Mouse (Mus musculus) MN1 (cell line): ENCODE measurements around the gene Duxbl3.
"Not testable (repeated sequence)": the region's sequence is repeated elsewhere in the genome, so short reads cannot be mapped to it uniquely, and the experiment has no call there.

Experiments used
- DNase-seq: peaks from one replicate; pipeline ENCODE4 v3.0.0-alpha.2; 2016; ENCODE audit warnings: low spot score

The Duxbl3 gene

GRCm38 (mm10) chr14:26257756-26258617 lies at the start of gene Duxbl3:
Duxbl3 (plus strand) TSS chr14:26257962.
- DNase-seq = not testable (repeated sequence)

- not testable (repeated sequence) for DNase-seq
Observed at GRCm38 (mm10) chr14:26216233-26217000, 41.3 kb upstream of the Duxbl3 start.

GRCm38 (mm10) chr14:26237183-26237582 lies 20.6 kb upstream of the Duxbl3 start:
- DNase-seq = not testable (repeated sequence)

- not testable (repeated sequence) for DNase-seq
Observed at GRCm38 (mm10) chr14:26258729-26259128, 967 bp downstream of the Duxbl3 start.

DNA sequence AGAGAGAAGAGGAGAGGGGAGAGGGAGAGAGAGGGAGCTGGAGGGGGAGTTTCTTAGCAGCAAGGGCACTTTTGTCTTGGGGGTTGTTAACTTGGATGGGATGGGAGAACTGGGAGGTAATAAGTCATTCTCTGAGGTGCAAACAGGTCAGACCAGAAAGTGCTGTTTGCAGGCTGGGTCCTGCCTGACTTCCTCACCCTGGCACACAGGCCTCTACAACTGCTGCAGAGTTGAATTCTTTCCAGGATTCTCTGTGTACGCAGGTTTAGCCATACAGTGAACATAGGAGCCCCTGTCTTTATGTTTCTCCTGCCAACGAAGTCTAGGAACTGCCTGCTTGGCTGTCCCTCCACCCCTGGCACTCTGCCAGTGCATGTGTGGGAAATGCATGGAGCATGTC lies 29.0 kb downstream of the Duxbl3 start:
- DNase-seq = not testable (repeated sequence)

- DNase-seq = no peak
Observed at GRCm38 (mm10) chr14:26293859-26294258, 36.1 kb downstream of the Duxbl3 start.

GRCm38 (mm10) chr14:26297055-26297454 lies 39.3 kb downstream of the Duxbl3 start:
- no peak for DNase-seq

GRCm38 (mm10) chr14:26297484-26297883 lies 39.7 kb downstream of the Duxbl3 start:
- DNase-seq = no peak

GRCm38 (mm10) chr14:26303111-26303510 lies 45.3 kb downstream of the Duxbl3 start:
- peak; percentile 76 for DNase-seq

- DNase-seq = peak; percentile 16
Observed at GRCm38 (mm10) chr14:26306032-26306431, 48.3 kb downstream of the Duxbl3 start.

- DNase-seq = no peak
Observed at GRCm38 (mm10) chr14:26308813-26309212, 51.1 kb downstream of the Duxbl3 start.

DNA sequence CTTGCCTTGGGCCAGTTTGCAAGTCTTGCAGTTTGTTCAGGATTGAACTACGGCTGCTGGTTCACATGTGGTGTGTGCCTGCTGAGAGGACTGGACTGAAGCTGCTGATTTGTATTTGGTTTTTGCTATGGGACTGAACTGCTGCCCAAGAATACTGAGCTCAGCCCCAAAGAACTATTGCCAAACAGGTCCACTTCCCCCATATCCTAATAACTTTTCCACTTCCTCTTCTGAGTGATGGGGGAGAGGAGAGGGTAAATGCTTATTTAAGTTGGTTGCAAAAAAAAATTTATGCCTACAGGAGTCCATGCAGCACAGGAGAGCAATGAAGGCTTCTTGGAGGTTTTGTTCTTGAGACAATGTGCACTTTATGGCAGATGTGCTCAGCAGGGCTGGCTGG lies 51.7 kb downstream of the Duxbl3 start:
- DNase-seq = no peak

DNA sequence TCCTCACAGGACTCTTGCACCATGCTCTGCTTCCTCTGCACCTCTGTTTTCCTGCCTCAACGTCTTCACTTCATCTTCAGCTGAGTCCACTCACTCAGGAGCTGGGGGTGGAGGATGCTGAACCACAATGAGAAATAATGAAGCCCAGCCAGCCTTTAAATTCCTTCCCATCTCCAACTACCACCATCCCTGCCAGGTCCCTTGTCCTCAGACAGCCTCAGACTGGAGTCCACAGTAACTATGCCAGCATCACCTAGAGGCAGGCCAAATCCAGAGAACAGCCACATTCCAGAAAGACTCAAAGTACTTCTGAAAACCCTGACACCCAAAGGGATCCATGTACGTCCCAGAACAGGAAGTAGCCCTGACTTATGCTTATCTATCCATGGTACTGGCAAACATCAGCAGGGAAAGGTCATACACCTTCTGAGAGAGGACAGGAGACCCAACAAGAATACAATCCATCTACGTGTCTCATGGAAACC lies 58.5 kb downstream of the Duxbl3 start:
- no peak for DNase-seq
